Mouse (Mus musculus) cerebellum, adult 11-12 months (tissue): ENCODE data around the gene Ap1b1.

Experiments used
- DNase-seq: peaks from one replicate; pipeline ENCODE4 v3.0.0; 2022

Gene Ap1b1

GRCm38 (mm10) chr11:4986695-4987486 lies at the start of gene Ap1b1:
TSS of gene Ap1b1 (plus strand) at chr11:4986824.
- DNase-seq, result peak; percentile 88

- no peak for DNase-seq
These were observed 40.1 kb upstream of the Ap1b1 start for GRCm38 (mm10) chr11:4946530-4946929.

GRCm38 (mm10) chr11:4946947-4947812 lies 39.4 kb upstream of the Ap1b1 start:
- DNase-seq, result peak; percentile 52

GRCm38 (mm10) chr11:4947813-4948174 lies 38.8 kb upstream of the Ap1b1 start, which contains the start of gene Nefh:
TSS of gene Nefh (minus strand) at chr11:4948064.
- DNase-seq, result peak; percentile 23

DNA sequence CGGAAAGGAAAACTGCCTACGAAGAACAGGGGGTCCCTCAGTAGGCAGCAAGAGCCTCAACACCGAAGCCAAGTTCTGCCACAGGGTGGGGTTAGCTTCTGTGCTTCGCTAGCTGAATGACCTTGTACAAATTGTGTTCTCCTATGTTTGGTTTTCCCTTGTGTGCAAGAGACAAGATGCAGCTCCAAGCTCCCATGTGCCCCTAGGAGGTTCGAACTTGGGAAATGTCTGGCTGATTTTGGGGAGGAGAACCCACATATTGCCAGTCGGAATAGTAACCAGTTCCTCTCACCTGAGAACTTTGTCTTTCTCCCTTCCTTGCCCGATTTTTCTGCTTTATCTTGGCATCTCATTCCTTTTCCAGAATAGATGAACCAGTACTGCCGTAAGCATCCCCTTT lies 37.8 kb upstream of the Ap1b1 start:
- DNase-seq, result no peak

DNA sequence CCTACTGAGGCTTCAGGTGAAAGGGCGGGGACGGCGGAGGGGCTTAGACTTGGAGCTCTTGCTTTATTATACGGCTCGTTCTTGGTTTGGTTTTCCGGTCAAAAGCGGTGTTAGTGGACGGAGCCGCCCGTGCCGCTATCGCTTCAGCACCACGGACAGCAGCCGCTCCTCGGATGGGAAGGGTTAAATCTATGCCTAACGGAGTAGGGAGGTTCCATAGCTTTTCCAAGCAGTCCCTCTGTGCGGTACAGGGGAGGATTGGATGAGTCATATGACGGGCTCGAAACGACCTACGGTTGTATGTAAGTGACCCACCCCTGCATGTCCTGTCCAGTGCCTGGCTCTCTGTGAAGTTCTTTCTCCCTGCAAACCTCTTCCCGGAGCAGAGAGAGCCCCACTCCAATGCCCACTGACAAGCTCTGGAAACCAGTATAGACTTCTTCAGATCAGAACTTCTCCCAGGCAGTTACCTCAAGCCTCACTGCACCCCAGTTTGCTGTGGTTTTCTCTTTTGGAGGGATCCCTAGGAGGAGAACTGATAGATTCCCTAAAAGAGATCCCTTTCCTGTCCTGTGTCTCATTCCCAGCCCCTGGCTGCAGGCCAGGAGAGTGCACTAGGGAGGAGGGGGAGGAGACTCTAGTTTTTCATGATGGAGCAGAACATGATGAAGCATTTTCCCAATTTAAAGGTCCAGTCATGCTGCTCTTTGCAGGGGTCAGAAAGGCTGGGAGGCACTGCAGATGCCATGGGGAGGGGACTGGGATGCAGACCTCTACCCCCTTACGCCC lies 37.2 kb upstream of the Ap1b1 start:
- DNase-seq, result no peak

DNA sequence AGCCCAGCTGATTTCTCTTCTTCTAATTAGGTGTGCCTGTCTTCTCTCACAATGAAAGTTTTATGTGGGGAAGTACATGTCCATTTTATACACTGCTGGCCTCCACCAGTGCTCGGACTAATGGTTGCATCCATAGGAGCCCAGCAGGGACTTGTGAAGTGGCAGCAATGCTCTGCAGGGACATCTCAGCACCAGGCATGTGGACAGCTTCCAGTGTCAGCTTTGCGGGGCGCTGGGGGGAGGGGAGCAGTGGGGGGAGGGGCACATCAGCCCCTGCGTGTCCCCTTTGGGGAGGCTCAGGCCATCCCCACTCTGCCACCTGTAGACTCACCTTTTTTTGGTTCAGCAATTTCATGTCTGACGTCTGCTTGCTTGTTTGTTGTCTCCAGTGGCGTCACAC lies 33.2 kb upstream of the Ap1b1 start:
- DNase-seq, result no peak

DNA sequence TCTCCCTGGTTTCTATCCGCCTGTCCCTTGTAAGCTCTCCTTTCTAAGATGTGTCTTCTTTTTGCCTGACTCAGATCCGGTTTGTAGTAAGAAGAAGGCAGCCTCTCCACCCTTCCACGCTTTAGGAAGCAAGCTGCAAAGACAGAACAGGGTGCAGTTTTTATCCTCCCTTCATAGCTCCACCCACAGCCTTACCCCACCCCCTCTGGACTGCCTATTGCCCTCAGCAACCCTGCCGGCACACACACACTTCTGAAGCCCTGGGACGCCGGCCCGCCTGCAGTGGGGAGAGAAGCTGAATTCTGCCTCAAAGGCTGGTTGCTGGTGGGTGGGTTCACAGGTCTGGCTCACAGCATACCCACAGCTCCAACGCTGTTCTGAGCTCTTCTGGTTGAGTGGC lies 32.7 kb upstream of the Ap1b1 start:
- no peak for DNase-seq

GRCm38 (mm10) chr11:4963099-4963808 lies 23.4 kb upstream of the Ap1b1 start:
- no peak for DNase-seq

- no peak for DNase-seq
These were observed 20.3 kb upstream of the Ap1b1 start for GRCm38 (mm10) chr11:4966325-4966724.

- no peak for DNase-seq
These were observed 19.7 kb upstream of the Ap1b1 start for GRCm38 (mm10) chr11:4966888-4967287.

DNA sequence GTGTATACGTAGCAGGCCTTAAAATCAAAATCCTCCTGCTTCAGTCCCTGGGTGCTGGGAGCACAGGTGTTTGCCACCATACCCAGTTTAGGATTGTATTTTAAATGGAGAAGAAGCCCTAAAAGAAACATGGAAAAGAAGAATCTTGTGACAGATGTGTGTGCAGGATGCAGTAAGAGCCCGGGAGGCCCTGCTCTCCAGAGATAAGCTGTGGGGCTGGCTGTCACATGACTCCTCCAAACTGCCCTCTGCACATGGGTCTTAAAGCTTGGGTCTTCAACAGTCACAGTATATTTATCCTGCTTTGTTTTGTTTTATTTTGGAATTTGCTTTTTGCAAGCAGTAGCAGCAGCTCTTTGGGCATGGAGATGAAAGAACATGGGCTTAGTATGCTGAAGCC lies 19.1 kb upstream of the Ap1b1 start:
- no peak for DNase-seq

- DNase-seq, result peak; percentile 74
These were observed 18.2 kb upstream of the Ap1b1 start for GRCm38 (mm10) chr11:4968376-4968775.

- no peak for DNase-seq
These were observed 13.4 kb upstream of the Ap1b1 start for GRCm38 (mm10) chr11:4972967-4973870.

DNA sequence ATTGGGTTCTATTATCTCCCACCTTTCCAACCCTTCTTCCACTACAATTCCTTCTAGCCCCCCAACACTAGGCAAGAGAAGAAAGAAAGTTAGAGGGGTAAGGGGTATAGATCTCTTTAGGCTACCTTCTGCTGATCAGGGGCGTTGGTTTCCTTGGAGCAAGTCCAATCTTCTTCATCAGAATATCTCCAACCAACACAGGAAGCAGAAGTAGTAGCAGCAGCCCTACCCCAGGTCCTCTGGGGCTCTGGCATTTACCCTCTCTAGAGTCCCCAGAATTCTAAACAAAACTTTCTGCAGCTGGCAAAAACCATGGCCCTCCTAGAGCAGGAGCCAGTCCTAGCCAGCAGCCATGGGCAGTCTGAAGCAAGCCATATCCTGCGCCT lies 12.8 kb upstream of the Ap1b1 start:
- DNase-seq, result no peak

DNA sequence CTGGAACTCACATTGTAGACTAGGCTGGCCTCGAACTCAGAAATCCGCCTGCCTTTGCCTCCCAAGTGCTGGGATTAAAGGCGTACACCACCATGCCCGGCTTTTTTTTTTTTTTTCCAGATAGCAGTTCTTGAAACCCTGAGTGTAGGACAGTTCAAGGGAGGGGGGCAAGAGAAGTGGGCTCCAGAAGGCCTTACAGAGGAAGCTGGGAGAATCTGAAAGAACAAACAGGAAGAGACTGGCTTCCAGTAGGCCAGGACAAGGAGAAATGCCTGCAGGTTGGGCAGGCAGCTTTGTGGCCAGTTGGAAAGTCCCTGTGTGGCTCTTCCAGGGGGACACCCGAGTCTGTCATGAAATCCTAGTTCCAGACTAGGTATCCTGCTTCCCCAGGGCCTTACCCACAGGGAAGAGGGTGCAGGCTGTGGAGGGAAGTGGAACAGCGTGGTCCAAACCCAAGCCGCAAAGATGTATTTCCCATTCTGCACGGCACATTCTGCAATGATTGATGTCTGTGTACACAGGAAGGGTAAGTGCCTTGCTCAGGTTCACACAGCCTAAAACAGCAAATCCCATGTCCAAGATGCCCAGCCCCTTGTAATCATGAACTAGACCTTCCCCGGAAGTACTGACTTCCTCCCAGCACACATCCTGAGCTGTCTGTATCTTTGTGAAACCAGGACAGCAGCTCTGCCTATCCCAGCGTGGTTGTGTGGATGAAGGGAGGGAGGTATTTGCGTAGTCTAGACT lies 12.1 kb upstream of the Ap1b1 start:
- no peak for DNase-seq

DNA sequence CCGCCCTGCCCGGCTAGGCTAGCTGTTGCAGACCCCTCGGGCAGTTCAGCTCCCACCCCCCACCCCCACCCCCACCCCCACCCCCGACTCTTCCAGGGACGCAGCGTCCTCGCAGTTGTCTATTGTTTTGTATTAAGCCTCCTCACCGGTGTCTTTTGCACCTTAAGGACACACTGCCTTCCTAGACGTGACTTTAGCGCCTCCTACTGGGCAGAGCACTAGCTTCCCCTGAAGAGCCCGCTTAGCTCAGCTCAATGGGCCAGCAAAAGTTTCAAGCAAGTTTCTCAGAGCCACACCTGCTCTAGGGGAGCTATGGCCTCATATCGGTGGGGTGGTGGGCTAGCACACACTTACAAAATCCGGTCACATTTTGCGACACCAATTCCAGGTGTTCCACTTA lies 11.0 kb upstream of the Ap1b1 start:
- DNase-seq, result peak; percentile 39

DNA sequence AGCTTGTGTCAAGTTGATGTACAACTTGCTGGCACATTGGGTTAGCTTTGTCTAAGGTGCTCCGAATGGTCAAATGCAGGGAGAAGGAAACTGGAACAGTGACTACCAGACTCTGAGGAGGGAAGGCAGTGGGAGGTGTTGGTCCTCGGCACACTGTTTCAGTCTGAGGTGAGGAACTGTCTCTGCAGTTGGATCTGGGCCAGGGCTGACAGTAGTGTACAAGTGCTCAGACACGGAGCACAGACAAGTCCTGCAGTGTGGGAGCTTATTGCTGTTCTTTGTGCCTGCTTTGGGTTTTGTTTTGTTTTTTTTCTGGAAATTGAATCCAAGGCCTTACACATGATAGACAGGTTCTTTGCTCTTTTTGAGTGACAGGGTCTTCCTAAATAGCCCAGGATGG lies 3.6 kb upstream of the Ap1b1 start:
- no peak for DNase-seq

GRCm38 (mm10) chr11:4983538-4983937 lies 3.1 kb upstream of the Ap1b1 start:
- no peak for DNase-seq

GRCm38 (mm10) chr11:4984249-4984648 lies 2.4 kb upstream of the Ap1b1 start:
- DNase-seq, result no peak

- DNase-seq, result no peak
These were observed 1.8 kb upstream of the Ap1b1 start for GRCm38 (mm10) chr11:4984799-4985198.
